Mouse (Mus musculus): ENCODE measurements around the gene Qars.

Qars gene

GRCm38 (mm10) chr9:108486973-108487530 is 20.5 kb upstream of the Qars start:
- no peak for DNase-seq (ENCODE audit: low spot score in 2 of 2)

- no peak for DNase-seq (ENCODE audit: low spot score in 2 of 2)
Observed at GRCm38 (mm10) chr9:108488403-108488802, 19.1 kb upstream of the Qars start.

- DNase-seq (ENCODE audit: low spot score in 2 of 2) = no peak
Observed at GRCm38 (mm10) chr9:108489215-108489614, 18.3 kb upstream of the Qars start.

GRCm38 (mm10) chr9:108489702-108490558 is 17.6 kb upstream of the Qars start:
- DNase-seq (ENCODE audit: low spot score in 2 of 2) = no peak

- peak; percentile 96 to 97 for DNase-seq (ENCODE audit: low spot score in 2 of 2)
Observed at GRCm38 (mm10) chr9:108490559-108491285, 16.8 kb upstream of the Qars start, which contains the start of gene Usp19. Gene Usp19 (plus strand): TSS chr9:108490602.

GRCm38 (mm10) chr9:108491286-108491580 is 16.3 kb upstream of the Qars start:
- DNase-seq (ENCODE audit: low spot score in 2 of 2) = no peak

GRCm38 (mm10) chr9:108492043-108492750 is 15.3 kb upstream of the Qars start:
- DNase-seq (ENCODE audit: low spot score in 2 of 2) = no peak

GRCm38 (mm10) chr9:108493246-108493645 is 14.3 kb upstream of the Qars start:
- DNase-seq (ENCODE audit: low spot score in 2 of 2) = no peak

- no peak for DNase-seq (ENCODE audit: low spot score in 2 of 2)
Observed at GRCm38 (mm10) chr9:108494146-108494825, 13.2 kb upstream of the Qars start.

GRCm38 (mm10) chr9:108494905-108495304 is 12.6 kb upstream of the Qars start:
- DNase-seq (ENCODE audit: low spot score in 2 of 2) = no peak

GRCm38 (mm10) chr9:108499231-108499630 is 8.3 kb upstream of the Qars start:
- no peak for DNase-seq (ENCODE audit: low spot score in 2 of 2)

GRCm38 (mm10) chr9:108499943-108500342 is 7.6 kb upstream of the Qars start:
- DNase-seq (ENCODE audit: low spot score in 2 of 2) = no peak

GRCm38 (mm10) chr9:108506901-108507300 is 605 bp upstream of the Qars start:
- DNase-seq (ENCODE audit: low spot score in 2 of 2) = no peak

- DNase-seq (ENCODE audit: low spot score in 2 of 2) = no peak
Observed at GRCm38 (mm10) chr9:108508776-108509175, 1.3 kb downstream of the Qars start.

GRCm38 (mm10) chr9:108516380-108517251 is 9.1 kb downstream of the Qars start, which contains the start of gene Qrich1:
Gene Qrich1 (plus strand): TSS chr9:108516806.
- DNase-seq (ENCODE audit: low spot score in 2 of 2) = peak; percentile 91 to 93

GRCm38 (mm10) chr9:108517253-108517930 is 9.9 kb downstream of the Qars start:
- DNase-seq (ENCODE audit: low spot score in 2 of 2) = peak; percentile 71 to 74

- DNase-seq (ENCODE audit: low spot score in 2 of 2) = peak; percentile 32 to 41
Observed at GRCm38 (mm10) chr9:108517931-108518332, 10.4 kb downstream of the Qars start.

- DNase-seq (ENCODE audit: low spot score in 2 of 2) = no peak
Observed at GRCm38 (mm10) chr9:108521604-108522003, 14.1 kb downstream of the Qars start.

- DNase-seq (ENCODE audit: low spot score in 2 of 2) = no peak
Observed at GRCm38 (mm10) chr9:108523341-108523740, 15.8 kb downstream of the Qars start.

GRCm38 (mm10) chr9:108525400-108525799 is 17.9 kb downstream of the Qars start:
- DNase-seq (ENCODE audit: low spot score in 2 of 2) = no peak
